Mouse (Mus musculus): ENCODE results near the gene Gm21778. TPM values are rescaled to one million over a fixed set of nuclear protein-coding genes. Genes with fewer than 3 reads are reported as not detected.

Gm21778 gene
- not detected in 2 replicates for polyA plus RNA-seq (2015; fragmentation: Nextera tagmentation; extraction: Ambion mirVana)

DNA sequence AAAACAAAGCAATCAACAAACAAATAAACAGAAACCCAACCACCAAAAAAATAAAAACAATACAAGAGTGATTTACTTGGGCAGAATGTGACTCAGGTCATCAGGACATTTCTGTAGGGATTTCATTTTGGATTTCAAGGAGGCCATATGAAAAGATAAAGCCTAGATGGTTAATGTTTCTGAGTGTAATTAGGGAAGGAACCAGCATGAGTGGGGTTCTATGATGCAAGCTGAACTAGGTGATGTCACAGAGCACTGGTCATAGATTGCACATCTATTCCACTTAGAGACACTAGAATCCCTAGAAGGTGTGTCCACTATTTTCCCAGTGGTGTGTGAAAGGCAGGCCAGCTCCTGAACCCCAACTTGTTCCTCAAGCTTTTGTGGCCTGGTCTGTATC lies at the start of gene Gm21778:
TSS of gene Gm21778 (plus strand) at position 301 of the 400 bp plus-strand sequence.

Other genes starting within 250 kb of the Gm21778 start
- gene Gm20914, start 216.5 kb upstream of the Gm21778 start, polyA plus RNA-seq (2015; fragmentation: Nextera tagmentation; extraction: Ambion mirVana), result not detected in 2 replicates
- gene Gm28171, start 149.1 kb upstream of the Gm21778 start, polyA plus RNA-seq (2015; fragmentation: Nextera tagmentation; extraction: Ambion mirVana), result not detected in 2 replicates